Mouse (Mus musculus) ovary, postnatal 36 days (tissue): ENCODE measurements at regions not wholly inside any gene's neighbourhood (a gene's known extent, or its start where the extent isn't known, plus 50 kb on each side); places are given as distances from the start of the nearest gene placed in this dataset.
"Not testable (repeated sequence)": the region's sequence is repeated elsewhere in the genome, so short reads cannot be mapped to it uniquely, and the experiment has no call there.

ENCODE experiments used
- DNase-seq: peaks from one replicate; pipeline ENCODE4 v3.0.0; 2022; ENCODE audit warnings: low spot score, mixed read lengths

DNA sequence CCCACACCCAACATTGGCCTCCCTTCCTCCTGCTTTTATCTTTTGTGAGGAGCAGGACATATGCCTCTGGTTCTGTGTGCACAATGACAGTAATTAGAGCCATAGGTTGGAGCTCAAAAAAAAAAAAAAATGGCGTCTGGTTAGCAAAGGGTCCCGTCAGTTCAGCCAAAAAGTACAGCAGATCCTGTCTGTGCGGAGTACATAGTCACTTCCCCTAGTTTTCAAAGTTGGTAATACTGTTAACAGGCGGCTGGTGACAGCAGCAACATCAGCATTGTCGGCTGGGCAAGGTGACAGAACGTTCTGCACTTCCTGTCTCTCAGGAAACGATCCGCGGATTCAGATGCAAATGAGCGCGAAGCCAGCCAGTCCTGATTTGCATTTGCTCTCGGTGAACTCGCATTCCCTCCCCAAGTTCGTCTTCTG, 642.4 kb upstream of the Gm19410 start:
- DNase-seq = peak; percentile 23

DNA sequence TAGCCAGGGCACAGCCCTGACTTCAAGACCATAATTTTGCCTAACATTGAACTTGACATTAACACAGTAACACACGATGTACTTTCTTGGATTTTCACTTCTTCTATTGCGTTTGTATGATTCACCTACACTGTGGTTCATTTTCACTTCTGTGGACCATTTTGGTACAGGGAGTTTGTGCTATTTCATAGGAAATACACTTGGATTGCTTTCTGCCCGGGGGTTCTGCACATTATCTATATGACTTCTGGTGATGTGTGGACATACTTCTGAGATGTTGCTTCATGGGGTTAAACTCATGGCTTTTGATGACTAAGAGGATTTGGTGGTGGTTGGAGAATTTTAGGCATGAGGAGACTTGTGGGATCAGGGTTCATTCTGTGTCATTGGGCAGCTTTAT, 640.4 kb upstream of the Gm19410 start:
- no peak for DNase-seq

DNA sequence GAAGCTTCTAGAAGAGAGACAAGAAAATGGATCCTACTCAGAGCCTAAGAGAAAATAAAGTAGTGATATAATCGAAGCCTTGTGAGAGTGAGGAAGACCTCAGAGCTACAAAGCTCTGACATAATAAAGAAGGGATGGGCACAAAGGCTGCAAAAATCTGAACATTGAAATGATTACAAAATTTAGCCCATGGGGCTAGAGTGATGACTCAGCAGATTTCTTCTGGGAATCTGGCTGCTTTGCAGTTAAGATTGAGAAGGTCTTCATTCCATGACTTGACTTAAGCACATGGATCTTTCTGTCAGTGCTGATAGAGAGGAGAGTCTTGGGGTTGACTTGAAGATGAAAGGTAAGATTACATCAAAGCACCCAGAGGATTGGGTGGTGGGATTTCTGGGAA, 633.3 kb upstream of the Gm19410 start:
- DNase-seq = no peak

DNA sequence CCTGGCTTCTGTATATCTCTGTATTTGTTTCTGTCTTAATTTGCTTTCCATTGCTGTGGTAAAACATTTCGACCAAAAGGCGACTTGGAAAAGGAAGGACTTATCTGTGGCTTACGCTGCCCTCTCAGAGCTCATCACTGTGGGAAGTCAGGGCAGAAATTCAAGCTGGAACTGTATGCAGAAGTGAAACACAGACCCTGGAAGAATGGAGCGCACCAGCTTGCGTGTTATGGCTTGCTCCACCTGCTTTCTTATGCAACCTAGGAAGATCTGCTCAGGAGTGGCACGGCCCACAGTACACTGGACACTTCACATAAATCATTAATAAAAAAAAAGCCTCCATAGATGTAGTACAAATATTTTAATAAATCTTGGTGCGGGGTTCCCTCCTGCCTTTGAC, 630.0 kb upstream of the Gm19410 start:
- no peak for DNase-seq

DNA sequence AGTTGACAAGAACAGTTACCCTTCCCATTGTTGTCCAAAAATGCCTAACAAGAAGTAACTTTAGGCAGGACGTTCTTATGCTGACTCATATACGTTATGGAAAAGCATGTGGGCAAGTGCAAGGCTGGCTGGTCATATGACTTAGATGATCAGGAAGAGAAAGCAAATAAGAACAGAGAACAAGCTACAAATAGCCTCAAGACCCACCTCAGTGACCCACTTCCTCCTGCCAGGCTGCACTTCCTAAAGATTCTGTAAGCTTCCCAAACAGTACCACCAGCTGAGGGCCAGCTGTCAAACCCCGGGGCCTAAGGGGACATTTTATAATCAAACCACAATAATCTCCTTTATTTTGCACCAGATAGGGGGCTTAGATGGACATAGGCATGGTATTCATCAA, 628.9 kb upstream of the Gm19410 start:
- DNase-seq = no peak

DNA sequence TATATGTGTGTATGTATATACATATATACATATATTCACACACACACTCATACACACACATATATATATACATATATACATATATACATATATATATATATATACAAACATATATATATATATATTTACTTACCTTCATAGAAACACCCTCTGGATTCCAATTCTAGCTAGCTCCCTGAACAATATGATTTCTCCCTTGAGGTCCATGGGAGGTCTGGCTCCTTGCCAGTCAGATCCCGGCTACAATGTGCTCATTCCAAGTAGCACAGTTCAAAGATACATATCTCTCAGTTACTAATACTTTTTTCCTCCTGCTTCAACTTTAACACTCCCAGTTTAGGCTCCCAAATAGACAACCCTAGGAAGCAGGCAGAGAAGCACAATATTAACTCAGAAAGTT, 624.8 kb upstream of the Gm19410 start:
- DNase-seq = no peak

DNA sequence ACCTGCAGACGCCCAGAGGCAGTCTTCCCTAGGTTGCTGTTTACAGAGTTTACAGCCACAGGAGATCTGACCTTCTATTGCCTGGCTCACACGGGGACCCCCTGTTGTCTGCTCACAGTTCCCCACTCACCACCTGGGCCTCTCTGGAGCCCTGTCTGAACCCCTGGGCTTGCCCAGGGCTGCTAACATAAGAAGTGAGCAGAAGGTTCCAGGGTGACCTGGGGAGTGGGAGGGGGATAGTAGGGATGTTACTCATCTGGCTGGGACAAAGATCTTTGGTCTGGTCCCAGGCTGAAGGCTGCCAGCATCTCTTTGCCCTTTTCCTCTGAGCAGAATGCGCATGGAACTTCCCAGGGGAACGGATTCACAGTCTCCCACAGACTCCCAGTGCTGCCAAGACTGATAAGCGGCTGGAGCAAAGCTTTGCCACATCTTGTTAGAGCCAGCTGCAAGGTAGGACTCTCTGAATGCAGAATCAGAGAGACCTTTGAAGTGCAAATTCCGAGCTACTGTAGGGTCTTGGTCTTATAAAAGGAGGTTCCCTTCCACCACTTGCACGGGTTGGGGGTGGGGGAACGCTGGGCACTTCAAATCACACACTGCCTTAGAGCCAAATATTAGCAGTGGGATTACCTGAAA, 622.5 kb upstream of the Gm19410 start:
- peak; percentile 11 for DNase-seq

DNA sequence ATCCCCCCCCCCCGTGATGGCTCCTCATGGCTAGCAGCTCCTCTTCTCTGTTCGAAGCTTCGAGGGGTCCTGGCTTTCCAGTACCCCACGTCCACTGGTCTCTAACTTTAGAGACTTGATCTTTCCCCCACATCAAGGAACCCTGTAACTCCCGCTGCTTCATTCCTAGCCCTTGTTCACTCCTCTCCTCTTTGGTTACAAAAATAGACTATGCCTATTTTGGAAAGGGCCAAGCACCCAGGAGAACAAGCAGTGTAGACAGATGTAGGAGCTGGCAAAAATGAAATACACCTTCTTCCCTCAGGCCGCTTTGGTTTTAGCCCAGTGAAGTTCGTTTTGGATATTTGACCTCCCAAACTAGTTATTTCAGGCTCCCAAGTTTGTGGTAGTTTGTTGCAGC, 621.9 kb upstream of the Gm19410 start:
- DNase-seq = no peak

DNA sequence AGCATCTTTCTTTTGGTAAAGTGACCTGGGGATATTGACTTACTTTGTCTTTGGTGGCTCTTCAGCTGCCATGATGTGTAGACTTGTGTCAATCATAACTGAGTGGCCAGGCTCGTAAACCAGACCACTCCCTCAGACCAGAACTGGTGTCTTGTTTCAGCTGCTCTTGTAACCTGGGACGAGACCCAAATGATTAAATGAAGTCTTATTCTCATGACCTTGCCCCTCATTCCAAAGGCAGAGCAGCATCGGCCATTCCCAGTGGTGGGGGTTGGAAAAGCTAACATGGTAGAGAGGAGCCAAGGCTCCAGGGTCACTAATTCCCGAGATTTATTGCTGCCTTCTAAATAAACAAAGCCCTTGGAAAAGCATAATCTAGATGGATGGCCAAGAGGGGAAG, 621.2 kb upstream of the Gm19410 start:
- no peak for DNase-seq

DNA sequence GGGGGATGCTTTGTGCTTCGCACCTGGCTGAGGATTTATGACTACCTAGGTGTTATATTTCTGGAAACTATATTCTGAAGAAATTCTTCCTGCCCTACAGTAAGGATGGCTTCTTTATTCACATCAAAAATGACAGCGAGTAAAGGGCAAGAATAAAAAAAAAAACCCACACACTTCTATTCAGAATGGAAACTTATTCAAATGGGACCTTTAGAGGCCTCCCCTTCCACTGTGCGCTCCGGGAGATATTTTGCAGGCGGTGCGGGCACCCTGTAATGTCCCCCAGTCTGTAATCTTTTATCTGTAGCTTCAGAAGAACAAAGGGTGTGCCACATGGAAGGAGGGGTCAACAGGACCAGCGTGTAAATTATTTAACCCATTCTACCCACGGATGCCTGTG, 618.1 kb upstream of the Gm19410 start:
- DNase-seq = no peak

DNA sequence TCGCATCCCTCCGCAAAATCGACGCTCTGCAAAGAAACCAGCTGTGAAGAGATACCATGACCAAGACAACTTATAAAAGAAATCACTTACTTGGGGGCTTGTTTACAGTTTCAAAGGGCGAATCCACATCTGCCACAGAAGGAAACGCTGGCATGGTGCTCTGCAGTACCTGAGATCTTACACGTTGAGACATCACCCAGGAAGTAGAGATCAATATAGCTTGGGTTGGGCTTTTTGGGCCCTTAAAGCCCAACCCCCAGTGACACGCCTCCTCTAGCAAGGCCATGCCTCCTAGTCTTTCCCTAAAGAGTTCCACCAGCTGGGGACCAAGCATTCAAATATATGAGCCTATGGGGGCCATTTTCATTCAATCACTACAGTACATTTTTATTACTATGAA, 617.6 kb upstream of the Gm19410 start:
- no peak for DNase-seq

DNA sequence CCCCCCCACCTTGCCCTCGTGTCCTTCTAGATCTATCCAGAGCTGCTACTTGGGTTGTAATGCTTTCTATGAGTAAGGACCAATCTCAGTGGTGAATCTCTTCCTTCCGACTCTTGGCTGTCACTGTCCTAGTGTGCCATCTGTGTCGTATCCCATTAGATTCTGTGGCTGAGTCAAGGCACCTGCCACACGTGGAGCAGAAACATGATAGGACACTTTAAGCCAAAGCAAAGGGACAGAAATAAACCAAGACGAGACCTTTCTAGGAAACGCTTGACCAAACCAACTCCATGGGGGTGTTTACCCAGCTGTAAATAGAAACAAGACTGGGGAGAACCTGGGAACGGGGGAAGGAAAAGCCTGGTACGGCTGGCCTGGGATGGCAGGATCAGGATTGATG, 613.0 kb upstream of the Gm19410 start:
- no peak for DNase-seq

DNA sequence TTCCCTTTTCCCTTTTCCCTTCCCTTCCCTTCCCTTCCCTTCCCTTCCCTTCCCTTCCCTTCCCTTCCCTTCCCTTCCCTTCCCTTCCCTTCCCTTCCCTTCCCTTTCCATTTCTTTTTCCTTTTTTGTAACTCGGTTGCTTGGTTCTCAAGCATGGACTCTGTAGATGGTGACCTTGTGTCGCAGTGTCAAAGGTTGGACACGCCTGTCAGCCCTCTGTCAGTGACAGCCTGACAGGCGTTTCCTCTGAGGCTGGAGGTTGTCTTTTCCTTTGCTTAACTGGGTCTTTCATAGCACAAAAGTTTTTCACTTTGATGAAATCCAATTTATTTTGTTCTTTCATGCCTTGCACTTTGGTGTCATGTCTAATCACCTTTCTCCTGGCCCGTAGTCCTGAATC, 609.3 kb upstream of the Gm19410 start:
- DNase-seq = no peak

DNA sequence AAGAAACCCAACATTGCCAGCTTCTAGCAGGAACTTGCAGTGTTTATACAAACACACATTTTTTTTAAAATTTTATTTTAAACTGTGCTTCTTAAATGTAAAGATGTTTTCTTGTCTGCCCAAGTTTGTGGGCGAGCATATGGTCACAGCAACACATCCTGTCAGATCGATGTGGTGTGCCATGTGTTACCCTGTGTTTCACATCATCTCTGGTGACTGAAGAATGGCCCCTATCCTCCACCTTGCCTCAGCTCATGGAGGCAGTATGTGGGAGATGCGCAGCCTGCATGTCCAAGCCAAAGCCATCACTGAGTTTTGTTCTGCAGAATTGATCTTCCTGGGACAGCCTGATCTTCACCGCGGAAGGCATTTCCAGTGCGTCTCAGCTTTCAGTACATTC, 607.9 kb upstream of the Gm19410 start:
- DNase-seq = no peak

DNA sequence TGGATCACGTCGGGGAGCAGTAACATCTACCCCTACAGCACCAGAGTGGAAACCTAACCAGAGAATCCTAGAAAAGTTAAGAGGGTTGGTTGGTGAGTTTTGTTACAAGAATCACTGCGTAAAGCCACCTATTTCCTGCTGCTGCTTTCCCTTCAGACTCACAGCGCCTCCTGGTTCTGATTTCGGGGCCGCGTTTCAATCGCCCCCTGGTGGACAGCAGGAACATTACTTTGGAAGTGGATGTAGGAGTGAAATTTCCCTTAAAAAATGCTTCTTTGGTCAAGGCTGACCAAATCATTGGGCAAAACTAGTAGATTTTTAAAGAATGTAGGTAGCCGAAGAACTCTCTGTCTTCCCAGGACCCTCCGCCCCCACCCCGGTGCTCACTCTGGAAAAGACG, 606.3 kb upstream of the Gm19410 start:
- peak; percentile 69 for DNase-seq

DNA sequence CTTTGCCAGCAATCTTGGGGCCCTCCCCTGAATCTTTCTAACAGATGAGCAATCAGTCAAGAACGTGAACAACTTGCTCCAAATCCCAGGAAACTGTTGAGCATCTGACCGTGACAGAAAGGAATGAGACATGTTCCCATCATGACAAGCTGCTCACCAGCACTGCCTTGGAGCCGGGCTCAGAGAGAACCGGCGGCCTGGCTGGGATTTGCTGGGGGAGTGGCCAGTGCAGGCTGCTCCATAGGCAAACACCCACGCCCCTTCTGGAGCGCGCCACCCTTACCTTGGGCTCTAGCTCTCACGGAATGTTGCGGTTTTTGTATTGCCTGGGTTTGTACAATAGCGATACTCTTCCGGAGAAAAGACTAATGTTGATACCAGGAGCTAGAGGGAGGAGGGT, 605.4 kb upstream of the Gm19410 start:
- no peak for DNase-seq

DNA sequence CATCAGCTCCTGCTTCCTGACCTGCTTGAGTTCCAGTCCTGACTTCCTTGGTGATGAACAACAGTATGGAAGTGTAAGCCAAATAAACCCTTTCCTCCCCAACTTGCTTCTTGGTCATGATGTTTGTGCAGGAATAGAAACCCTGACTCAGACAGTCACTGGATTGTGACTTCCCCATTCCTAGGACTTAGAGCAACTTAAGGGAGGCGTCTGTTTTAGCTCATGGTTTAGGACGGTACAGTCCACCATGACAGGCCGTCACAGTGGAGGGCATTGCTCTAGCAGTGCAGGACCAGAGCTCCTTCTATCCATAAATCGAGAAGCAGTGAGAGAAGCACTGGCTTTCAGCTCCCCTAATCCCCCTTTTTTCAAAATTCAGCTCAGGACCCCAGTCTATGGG, 603.4 kb upstream of the Gm19410 start:
- not testable (repeated sequence) for DNase-seq

DNA sequence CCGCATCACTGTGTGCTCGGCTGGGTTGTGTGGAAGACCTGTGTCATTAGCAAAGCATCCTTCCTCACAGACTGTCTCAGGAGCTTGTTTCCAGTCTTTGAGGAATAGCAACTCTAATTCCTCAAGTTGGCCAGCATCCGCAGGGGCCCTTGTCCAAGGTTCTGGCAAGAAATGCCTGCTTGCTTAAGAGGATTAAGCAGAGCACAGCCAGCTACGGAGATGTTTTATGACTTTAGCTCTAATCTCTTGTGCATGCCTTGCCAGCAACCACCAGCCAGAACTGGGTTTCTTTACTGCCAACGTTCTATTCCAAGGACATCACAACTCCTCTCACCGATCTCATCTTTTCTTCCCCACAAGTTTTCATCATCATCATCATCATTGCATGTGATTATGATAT, 599.0 kb upstream of the Gm19410 start:
- peak; percentile 21 for DNase-seq

DNA sequence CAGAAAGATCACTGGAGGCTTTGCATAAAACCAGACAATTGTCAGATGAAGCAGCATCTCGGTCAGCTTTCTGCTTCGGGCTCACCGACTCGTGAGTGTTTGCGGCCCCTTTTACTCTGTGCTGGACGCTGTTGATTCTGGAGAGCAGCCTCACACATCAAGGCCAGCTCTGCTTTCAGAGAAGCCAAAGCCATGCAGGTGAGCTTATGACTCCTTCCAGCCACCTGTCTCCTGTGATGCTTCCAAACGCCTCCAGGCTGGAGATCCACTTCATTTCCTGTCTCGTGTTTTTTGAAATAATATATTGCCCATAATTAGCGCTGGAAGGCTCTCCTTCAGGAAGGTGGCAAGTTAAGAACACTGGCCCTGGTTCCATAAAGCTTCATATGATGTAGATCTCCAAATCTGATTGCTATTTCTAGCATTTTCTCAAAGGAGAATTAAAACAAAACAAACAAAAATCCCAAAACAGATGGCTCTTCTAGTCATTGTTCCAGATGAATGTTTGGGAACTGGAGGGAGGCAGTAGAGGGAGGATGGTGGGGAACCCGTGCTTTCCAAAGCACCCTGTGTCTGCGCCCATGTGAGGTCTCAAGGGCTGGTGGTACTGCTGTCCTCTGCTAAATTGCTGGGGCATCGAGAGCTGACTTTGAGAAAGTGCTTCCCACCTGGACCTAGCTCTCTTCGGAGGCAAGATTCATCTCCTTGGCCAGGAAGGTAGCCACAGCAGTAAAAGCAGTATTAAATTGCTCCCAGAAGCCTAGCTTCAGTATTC, 593.9 kb upstream of the Gm19410 start:
- no peak for DNase-seq

DNA sequence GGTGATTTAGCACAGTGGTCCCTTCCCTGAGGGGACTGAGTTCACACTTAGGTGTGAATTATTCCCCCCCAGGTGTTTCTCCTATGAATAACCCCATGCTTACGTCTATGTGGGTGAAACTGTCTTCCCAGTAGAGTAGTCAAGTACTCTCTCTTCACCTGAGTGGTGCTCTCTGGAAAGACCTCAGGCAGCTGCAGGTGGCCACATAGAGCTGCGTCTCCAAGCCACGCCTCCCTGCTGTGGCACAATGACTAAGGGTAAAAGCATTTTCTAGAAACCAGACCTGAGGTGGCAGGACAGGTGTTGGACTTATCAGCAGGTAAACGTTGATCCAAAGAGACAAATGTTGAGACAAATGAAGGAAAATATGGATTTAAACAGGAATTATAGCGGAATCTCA, 588.3 kb upstream of the Gm19410 start:
- DNase-seq = no peak

DNA sequence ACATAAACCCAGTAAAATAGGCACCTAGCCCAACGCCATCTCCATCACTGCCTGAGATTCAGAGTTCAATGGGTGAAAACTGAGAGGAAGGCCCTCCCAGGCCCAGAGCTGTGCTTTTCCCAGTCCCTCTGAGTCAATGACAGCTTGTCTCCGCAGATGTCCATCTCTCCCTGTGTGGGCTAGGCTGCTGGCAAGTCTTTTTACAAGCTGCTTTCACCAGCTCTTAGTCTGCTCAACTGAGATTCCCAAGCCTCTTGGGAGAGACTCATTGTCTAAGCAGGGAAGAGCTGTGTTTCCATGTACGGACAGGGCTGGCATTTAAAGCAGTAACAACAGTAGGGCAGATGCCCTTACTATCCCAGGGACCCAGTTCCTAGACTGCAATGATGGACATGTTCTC, 585.5 kb upstream of the Gm19410 start:
- no peak for DNase-seq

DNA sequence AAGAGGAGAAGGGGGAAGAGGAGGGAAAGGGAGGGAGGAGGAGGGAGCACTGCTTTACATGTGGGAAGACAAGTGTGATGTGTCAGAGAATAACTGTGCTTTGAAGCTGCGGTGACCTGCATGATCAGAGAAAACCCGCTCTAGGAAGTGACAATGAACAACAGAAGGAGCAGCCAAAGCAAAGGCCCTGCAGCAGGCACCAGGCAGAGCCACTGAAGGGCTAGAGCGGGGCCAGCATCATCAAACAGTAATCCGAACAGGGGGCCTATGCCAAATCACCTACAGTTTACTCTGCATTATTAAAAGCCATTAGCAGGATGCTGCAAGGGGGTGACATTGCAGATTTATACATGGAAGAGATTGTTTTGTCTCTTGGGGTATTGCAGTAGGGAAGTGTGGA, 583.4 kb upstream of the Gm19410 start:
- DNase-seq = no peak

DNA sequence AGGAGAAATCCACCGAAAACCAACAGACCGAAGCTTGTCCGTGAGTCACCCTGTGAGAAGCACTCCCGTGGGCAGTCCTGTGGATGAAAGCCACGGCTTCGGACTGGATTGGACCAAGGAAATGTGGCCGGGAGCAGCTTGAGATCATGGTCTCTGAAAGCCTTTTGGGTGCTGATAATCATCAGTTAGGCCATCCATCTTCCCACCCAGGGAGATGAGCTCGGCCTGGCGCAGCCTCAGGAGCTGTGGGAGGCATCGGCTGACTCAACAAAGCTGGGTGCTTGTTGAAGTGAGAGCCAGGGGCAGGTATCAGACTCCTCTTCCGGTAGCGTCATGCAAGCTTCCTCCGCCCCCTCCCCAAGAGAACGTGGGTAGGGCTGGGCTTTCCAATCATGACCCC, 582.2 kb upstream of the Gm19410 start:
- no peak for DNase-seq

DNA sequence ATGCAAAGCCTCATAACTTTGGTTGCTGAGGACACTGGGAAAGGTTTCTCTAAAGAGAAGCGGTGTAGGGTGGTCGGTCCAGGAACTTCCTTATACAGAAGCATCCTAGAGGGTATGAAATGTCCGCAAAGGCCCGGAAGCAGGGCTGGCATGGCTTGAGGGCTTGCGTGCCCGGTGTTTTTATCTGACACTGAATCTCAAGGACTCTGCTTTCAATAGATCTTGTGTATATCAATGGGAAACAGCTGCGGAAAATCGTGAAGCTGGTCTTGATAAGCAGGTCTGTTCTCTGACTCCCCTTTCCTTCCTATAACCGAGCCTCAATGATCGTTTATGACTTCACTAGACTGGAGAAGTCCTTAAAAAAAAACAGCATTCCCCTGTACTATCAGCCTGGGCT, 580.4 kb upstream of the Gm19410 start:
- no peak for DNase-seq
